Mouse (Mus musculus) spleen, adult 2 months (tissue): ENCODE results near the gene Slfn2.

Experiments used
- CTCF ChIP-seq: fragments of 200-500 bp; IDR thresholded peaks from 2 replicates; pipeline ENCODE4 v1.5.1; 2011; ENCODE audit warnings: mild to moderate bottlenecking, inconsistent platforms; ENCODE audit not compliant: insufficient read depth, insufficient read length, insufficient replicate concordance; ENCODE audit errors: extremely low read depth
- POLR2A ChIP-seq: fragments of 200-500 bp; IDR thresholded peaks from 2 replicates; pipeline ENCODE4 v1.6.1; 2011; ENCODE audit warnings: low read depth, low read length, inconsistent platforms

DNA sequence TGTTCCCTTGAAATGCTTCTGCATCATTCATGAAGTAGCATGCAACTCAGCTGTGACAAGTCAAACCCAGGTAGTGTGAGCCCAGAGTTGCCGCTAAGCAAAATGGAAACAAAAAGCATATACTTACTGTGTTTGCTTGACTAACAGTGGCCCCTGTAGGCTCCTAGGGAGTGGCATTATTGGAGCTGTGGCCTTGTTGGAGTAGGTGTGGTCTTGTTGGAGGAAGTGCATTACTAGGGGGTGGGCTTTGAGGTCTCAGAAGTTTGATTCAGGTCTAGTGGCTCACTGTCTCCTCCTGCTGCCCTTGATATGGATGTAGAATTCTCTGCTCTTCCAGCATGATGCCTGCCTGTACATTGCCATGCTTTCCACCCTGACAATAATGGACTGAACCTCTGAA, 24.6 kb upstream of the Slfn2 start:
- TF ChIP-seq POLR2A (no peak), CTCF (peak; percentile 23; the same call in 1 of the 2 replicates)
